Mouse (Mus musculus): ENCODE results near the gene Ccdc155. TPM values are rescaled to one million over a fixed set of nuclear protein-coding genes. Genes with fewer than 3 reads are reported as not detected.

Gene Ccdc155
- polyA plus RNA-seq, 1 experiment from 2014 or later, result not detected

DNA sequence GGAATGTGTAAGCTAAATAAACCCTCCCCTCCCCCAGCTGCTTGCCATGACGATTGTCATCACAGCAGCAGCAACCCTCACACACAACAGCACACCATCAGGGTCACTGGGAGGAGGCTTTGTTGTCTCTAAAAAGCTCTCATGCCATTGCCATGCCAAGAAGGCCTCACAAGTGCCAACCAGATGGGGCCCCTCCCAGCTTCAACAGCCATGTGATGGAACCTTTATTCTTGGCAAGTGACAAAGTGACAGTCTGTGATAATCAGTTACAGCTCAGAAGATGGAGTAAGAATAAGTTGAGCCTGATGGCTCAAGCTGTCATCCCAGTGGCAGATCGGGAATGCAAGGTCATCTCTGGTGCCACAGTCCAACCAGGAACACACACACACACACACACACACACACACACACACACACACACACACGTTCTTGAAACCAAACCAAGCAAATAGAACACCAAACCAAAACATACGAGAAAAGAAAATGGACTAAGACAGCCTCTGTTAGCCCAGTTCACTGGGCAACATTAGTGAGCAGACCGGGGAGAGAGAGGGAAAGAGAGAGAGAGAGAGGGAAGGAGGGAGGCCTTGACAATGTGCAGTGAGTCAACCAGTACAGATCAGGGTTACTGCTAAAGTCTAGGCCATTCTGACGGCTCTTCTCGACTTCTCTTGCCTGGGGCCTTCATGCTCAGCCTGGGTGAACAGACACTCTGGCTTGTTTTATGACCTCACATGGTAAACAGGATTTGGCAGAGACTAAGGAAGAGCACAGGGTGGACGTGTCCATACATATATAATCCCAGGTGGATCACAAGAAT is 64.6 kb downstream of the Ccdc155 start:
- Histone ChIP-seq H3K27me3 (ENCODE audit: control insufficient read depth, insufficient read depth, low read depth, low read length) (no peaks in the 10 kb centered on the region), H3K4me3 (ENCODE audit: low read depth, low read length) (no peak overlapping the region), H3K9ac (ENCODE audit: low read depth, low read length) (no peak overlapping the region), H3K9me3 (replicated peaks; ENCODE audit: control insufficient read depth, low read length) (no peaks in the 10 kb centered on the region), H3K4me1 (ENCODE audit: control insufficient read depth, low read depth, low read length) (peaks cover 29% of the 10 kb centered on the region), H3K36me3 (ENCODE audit: control insufficient read depth, insufficient read depth) (no peaks in the 10 kb centered on the region; the same call in 1 of the 2 replicates), H3K4me2 (ENCODE audit: low read depth, low read length) (no peak overlapping the region), H3K27ac (ENCODE audit: low read length) (no peak overlapping the region)
- no peak for ATAC-seq (ENCODE audit: low read depth)
- 66% methylated on average over 8 of the region's 8 CpGs for WGBS (ENCODE audit: insufficient replicate concordance)

DNA sequence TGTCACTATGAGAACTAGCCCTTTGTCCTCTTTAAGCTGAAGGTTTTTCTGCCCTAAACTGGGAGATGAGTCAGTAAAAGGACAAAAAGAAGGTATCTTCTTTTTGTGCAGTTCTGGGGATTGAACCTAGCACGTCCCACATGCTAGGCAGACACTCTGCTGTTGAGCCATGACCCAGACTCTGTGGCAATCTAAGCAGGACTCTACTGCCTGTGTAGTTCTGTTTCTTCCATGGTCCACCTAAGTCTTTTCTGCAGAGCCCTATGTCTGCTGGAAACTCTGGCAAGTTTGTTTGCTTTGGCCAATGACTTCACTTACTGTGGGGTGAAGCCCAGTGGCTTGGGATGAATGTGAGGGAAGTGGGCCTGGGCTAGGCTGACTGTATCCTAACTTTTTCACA is 66.3 kb downstream of the Ccdc155 start:
- H3K27me3 ChIP-seq (ENCODE audit: control insufficient read depth, insufficient read depth, low read depth, low read length), result no peaks in the 10 kb centered on the region
- H3K9ac ChIP-seq (ENCODE audit: low read depth, low read length), result no peak overlapping the region
- H3K9me3 ChIP-seq (replicated peaks; ENCODE audit: control insufficient read depth, low read length), result no peaks in the 10 kb centered on the region
- WGBS (ENCODE audit: insufficient replicate concordance), result 63% methylated on average over 1 of the region's 1 CpGs
- H3K4me1 ChIP-seq (ENCODE audit: control insufficient read depth, low read depth, low read length), result peaks cover 38% of the 10 kb centered on the region
- ATAC-seq (ENCODE audit: low read depth), result no peak
- no peaks in the 10 kb centered on the region; the same call in 1 of the 2 replicates for H3K36me3 ChIP-seq (ENCODE audit: control insufficient read depth, insufficient read depth)
- H3K4me3 ChIP-seq (ENCODE audit: low read depth, low read length), result no peak overlapping the region
- no peak overlapping the region for H3K4me2 ChIP-seq (ENCODE audit: low read depth, low read length)
- H3K27ac ChIP-seq (ENCODE audit: low read length), result no peak overlapping the region

DNA sequence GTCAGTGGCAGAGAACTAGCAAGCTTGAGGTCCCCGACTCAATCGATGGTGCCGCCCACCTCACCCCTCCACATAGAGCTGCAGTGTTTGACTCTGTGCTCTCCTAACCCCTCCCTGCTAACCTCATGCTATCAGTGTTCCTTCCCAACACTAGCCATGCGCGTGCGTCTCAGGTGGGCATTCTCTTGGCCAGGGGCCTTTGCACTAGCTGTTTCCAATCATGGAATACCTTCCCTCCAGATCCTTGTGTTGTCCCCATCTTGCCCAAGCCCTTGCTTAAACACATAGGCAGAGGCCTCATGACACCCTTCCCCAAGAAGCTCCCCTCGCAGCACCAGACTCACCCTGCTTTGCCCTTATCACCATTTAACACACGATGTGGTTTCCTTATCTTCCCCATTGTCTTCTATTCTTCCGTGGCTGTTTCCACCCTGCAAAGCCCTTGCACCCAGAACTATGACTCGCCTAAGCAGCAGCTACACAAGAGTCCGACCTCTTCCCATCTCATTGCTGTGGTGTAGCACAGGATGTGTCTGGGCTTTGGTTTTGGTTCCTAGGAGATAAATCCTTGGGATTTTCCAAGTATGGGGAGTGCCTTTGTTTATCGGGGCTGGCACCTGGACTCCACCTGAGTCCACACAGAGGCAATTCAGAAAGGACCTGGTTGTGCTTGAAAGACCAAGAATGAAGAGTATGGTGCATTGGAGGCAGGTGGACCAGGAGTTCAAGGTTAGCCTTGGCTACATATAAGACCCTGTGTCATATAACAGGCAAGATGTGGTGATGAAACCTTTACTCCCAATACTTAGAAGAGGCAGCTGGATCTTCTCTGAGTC is 67.3 kb downstream of the Ccdc155 start:
- WGBS (ENCODE audit: insufficient replicate concordance), result 15% methylated on average over 12 of the region's 12 CpGs
- H3K4me1 ChIP-seq (ENCODE audit: control insufficient read depth, low read depth, low read length), result peaks cover 38% of the 10 kb centered on the region
- no peak overlapping the region for H3K4me3 ChIP-seq (ENCODE audit: low read depth, low read length)
- no peaks in the 10 kb centered on the region for H3K9me3 ChIP-seq (replicated peaks; ENCODE audit: control insufficient read depth, low read length)
- H3K4me2 ChIP-seq (ENCODE audit: low read depth, low read length), result peak overlapping the region; percentile 28
- H3K27ac ChIP-seq (ENCODE audit: low read length), result 0 out of 2 replicates have a peak overlapping the region, but pooled peaks have one; percentile 35
- peak; percentile 56 for ATAC-seq (ENCODE audit: low read depth)
- H3K27me3 ChIP-seq (ENCODE audit: control insufficient read depth, insufficient read depth, low read depth, low read length), result no peaks in the 10 kb centered on the region
- no peak overlapping the region; the same call in 1 of the 2 replicates for H3K9ac ChIP-seq (ENCODE audit: low read depth, low read length)
- no peaks in the 10 kb centered on the region for H3K36me3 ChIP-seq (ENCODE audit: control insufficient read depth, insufficient read depth)

DNA sequence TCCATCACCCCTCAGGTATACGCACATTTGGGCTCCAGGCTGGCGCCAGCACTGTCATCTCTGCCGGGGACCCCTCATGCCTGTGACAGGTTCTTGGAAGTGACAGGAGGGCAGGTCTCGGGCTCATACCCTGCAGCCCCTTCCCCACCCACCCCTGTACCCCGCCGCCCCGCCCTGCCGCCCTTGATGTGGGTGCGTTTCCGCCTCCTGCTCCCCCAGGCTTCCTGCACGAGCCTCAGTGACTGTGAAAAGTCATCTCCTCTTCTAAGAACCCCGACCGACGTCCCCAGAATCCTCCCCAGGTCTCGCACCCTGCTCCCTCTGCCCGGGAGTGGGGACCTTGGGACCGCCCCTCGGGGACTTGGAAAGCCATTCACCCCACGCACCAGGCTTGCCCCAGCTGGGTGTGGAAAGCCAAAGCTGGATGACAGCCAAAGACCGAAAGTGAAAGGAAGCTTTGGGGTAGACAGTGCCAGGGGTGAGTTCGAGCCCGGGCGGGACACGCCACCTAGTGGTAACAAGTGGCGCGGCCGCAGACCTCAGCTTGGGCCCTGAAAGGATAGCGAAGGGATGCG is 68.6 kb downstream of the Ccdc155 start, which contains the start of the genes Gm45713 and Flt3l:
Gm45713 (minus strand) TSS at position 239 of the 575 bp plus-strand sequence.
Flt3l (minus strand) TSS at position 440 of the 575 bp plus-strand sequence.
- WGBS (ENCODE audit: insufficient replicate concordance), result 1% methylated on average over 29 of the region's 29 CpGs
- peak; percentile 76 for ATAC-seq (ENCODE audit: low read depth)
- H3K4me1 ChIP-seq (ENCODE audit: control insufficient read depth, low read depth, low read length), result peaks cover 38% of the 10 kb centered on the region
- peak within 1 kb of the TSS; percentile 79 for H3K4me3 ChIP-seq (ENCODE audit: low read depth, low read length)
- peak within 1 kb of the TSS; percentile 81 for H3K9ac ChIP-seq (ENCODE audit: low read depth, low read length)
- peak within 1 kb of the TSS; percentile 88 for H3K4me2 ChIP-seq (ENCODE audit: low read depth, low read length)
- H3K9me3 ChIP-seq (replicated peaks; ENCODE audit: control insufficient read depth, low read length), result no peaks in the 10 kb centered on the region
- no peaks in the 10 kb centered on the region for H3K27me3 ChIP-seq (ENCODE audit: control insufficient read depth, insufficient read depth, low read depth, low read length)
- H3K27ac ChIP-seq (ENCODE audit: low read length), result peak within 1 kb of the TSS; percentile 70
- no peaks in the 10 kb centered on the region for H3K36me3 ChIP-seq (ENCODE audit: control insufficient read depth, insufficient read depth)

DNA sequence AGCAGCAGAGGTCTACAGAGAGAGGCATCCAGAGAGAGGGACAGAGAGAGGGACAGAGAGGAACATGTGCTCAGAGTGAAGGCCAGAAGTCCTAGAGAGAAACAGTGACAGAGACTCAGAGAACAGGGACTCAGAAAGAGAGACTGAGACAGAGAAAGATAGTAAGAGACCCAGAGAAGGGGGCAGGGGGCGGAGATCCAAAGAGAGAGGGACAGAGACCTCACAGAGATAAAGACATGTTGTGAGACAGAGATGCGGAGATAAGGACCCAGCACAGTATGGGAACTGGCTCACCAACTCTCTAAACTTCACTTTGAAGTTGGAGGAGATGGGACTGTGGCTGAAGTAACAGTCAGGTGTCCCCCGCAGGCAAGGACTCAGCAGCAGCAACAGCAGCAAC is 69.3 kb downstream of the Ccdc155 start:
- Histone ChIP-seq H3K27ac (ENCODE audit: low read length) (peak overlapping the region; percentile 70), H3K4me2 (ENCODE audit: low read depth, low read length) (peak overlapping the region; percentile 88), H3K4me3 (ENCODE audit: low read depth, low read length) (peak overlapping the region; percentile 79), H3K9ac (ENCODE audit: low read depth, low read length) (peak overlapping the region; percentile 81), H3K4me1 (ENCODE audit: control insufficient read depth, low read depth, low read length) (peaks cover 38% of the 10 kb centered on the region), H3K27me3 (ENCODE audit: control insufficient read depth, insufficient read depth, low read depth, low read length) (no peaks in the 10 kb centered on the region), H3K9me3 (replicated peaks; ENCODE audit: control insufficient read depth, low read length) (no peaks in the 10 kb centered on the region), H3K36me3 (ENCODE audit: control insufficient read depth, insufficient read depth) (no peaks in the 10 kb centered on the region)
- WGBS (ENCODE audit: insufficient replicate concordance), result 27% methylated on average over 3 of the region's 3 CpGs
- ATAC-seq (ENCODE audit: low read depth), result no peak

DNA sequence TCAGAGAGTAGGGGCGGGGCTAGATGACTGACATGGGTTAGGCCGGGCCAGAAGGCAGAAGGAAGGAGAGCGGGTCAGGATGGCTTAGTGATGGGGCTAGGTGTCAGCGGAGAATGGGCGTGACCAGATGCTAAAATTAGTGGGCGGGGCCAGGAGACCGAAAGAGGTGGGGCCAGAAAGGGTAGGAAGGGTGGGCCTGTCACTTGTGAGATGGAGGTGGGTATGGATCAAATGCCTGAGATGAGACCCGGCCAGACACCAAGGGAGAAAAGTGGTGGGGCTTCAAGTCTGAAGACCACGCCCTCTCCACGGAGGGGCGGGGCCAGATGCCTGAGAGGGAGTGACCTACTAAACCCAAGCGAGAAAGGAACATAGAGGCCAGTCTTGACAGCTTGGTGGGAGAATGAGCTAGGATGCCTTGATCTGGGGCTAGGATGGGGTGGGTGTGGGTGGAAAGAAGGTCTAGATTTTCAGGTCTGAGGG is 70.1 kb downstream of the Ccdc155 start:
- 6% methylated on average over 12 of the region's 12 CpGs for WGBS (ENCODE audit: insufficient replicate concordance)
- Histone ChIP-seq H3K36me3 (ENCODE audit: control insufficient read depth, insufficient read depth) (no peaks in the 10 kb centered on the region), H3K4me1 (ENCODE audit: control insufficient read depth, low read depth, low read length) (peaks cover 46% of the 10 kb centered on the region), H3K9ac (ENCODE audit: low read depth, low read length) (peak overlapping the region; percentile 25; the same call in 1 of the 2 replicates), H3K4me2 (ENCODE audit: low read depth, low read length) (peak overlapping the region; percentile 88), H3K27me3 (ENCODE audit: control insufficient read depth, insufficient read depth, low read depth, low read length) (no peaks in the 10 kb centered on the region), H3K9me3 (replicated peaks; ENCODE audit: control insufficient read depth, low read length) (no peaks in the 10 kb centered on the region), H3K27ac (ENCODE audit: low read length) (peak overlapping the region; percentile 70), H3K4me3 (ENCODE audit: low read depth, low read length) (peak overlapping the region; percentile 79)
- ATAC-seq (ENCODE audit: low read depth), result peak; percentile 31

Small RNA genes within 50 kb of the gene (microRNA-seq; reads per million reads assigned to microRNA genes)
- gene Mir7055, result not detected

Other genes starting within 250 kb of the Ccdc155 start
- 1.8 and 2.1 TPM in 2 replicates for gene Cpt1c, start 230.0 kb downstream of the Ccdc155 start, polyA plus RNA-seq (2015; fragmentation: Nextera tagmentation; extraction: Ambion mirVana)
- 95.6 and 98.6 TPM in 2 replicates for gene Prmt1, start 218.3 kb downstream of the Ccdc155 start, polyA plus RNA-seq (2015; fragmentation: Nextera tagmentation; extraction: Ambion mirVana)
- gene Irf3, start 207.2 kb downstream of the Ccdc155 start, polyA plus RNA-seq (2015; fragmentation: Nextera tagmentation; extraction: Ambion mirVana), result 39.8 and 43.2 TPM in 2 replicates
- 11.0 and 12.2 TPM in 2 replicates for gene Bcl2l12, start 206.2 kb downstream of the Ccdc155 start, polyA plus RNA-seq (2015; fragmentation: Nextera tagmentation; extraction: Ambion mirVana)
- gene Scaf1, start 188.5 kb downstream of the Ccdc155 start, polyA plus RNA-seq (2015; fragmentation: Nextera tagmentation; extraction: Ambion mirVana), result 9.8 and 9.9 TPM in 2 replicates
- gene Rras, start 186.9 kb downstream of the Ccdc155 start, polyA plus RNA-seq (2015; fragmentation: Nextera tagmentation; extraction: Ambion mirVana), result 20.9 and 23.2 TPM in 2 replicates
- gene Prr12, start 152.0 kb downstream of the Ccdc155 start, polyA plus RNA-seq (2015; fragmentation: Nextera tagmentation; extraction: Ambion mirVana), result 1.9 and 2.0 TPM in 2 replicates
- 23.4 and 23.8 TPM in 2 replicates for gene Nosip, start 142.5 kb downstream of the Ccdc155 start, polyA plus RNA-seq (2015; fragmentation: Nextera tagmentation; extraction: Ambion mirVana)
- 9.7 and 10.5 TPM in 2 replicates for gene Prrg2, start 142.2 kb downstream of the Ccdc155 start, polyA plus RNA-seq (2015; fragmentation: Nextera tagmentation; extraction: Ambion mirVana)
- gene Rcn3, start 112.7 kb downstream of the Ccdc155 start, polyA plus RNA-seq (2015; fragmentation: Nextera tagmentation; extraction: Ambion mirVana), result 20.1 and 22.7 TPM in 2 replicates
- gene Fcgrt, start 101.0 kb downstream of the Ccdc155 start, polyA plus RNA-seq (2015; fragmentation: Nextera tagmentation; extraction: Ambion mirVana), result 50.6 and 56.1 TPM in 2 replicates
- 646 and 744 TPM in 2 replicates for gene Rps11, start 80.5 kb downstream of the Ccdc155 start, polyA plus RNA-seq (2015; fragmentation: Nextera tagmentation; extraction: Ambion mirVana)
- 558 and 645 TPM in 2 replicates for gene Rpl13a, start 76.1 kb downstream of the Ccdc155 start, polyA plus RNA-seq (2015; fragmentation: Nextera tagmentation; extraction: Ambion mirVana)
- 0.12 TPM in 1 of 2 replicates, not detected in the other for gene Gm45713, start 68.7 kb downstream of the Ccdc155 start, polyA plus RNA-seq (2015; fragmentation: Nextera tagmentation; extraction: Ambion mirVana)
- gene Flt3l, start 68.5 kb downstream of the Ccdc155 start, polyA plus RNA-seq (2015; fragmentation: Nextera tagmentation; extraction: Ambion mirVana), result 3.0 and 3.1 TPM in 2 replicates
- gene Pih1d1, start 50.6 kb downstream of the Ccdc155 start, polyA plus RNA-seq (2015; fragmentation: Nextera tagmentation; extraction: Ambion mirVana), result 42.3 and 42.8 TPM in 2 replicates
- 30.0 and 30.3 TPM in 2 replicates for gene Aldh16a1, start 50.3 kb downstream of the Ccdc155 start, polyA plus RNA-seq (2015; fragmentation: Nextera tagmentation; extraction: Ambion mirVana)
- not detected in 2 replicates for gene Slc17a7, start 40.9 kb downstream of the Ccdc155 start, polyA plus RNA-seq (2015; fragmentation: Nextera tagmentation; extraction: Ambion mirVana)
- not detected in 2 replicates for gene Gfy, start 25.3 kb downstream of the Ccdc155 start, polyA plus RNA-seq (2015; fragmentation: Nextera tagmentation; extraction: Ambion mirVana)
- gene Pth2, start 23.9 kb downstream of the Ccdc155 start, polyA plus RNA-seq (2015; fragmentation: Nextera tagmentation; extraction: Ambion mirVana), result not detected in 2 replicates
- gene Dkkl1, start 7.3 kb upstream of the Ccdc155 start, polyA plus RNA-seq (2015; fragmentation: Nextera tagmentation; extraction: Ambion mirVana), result 1.5 and 2.2 TPM in 2 replicates
- gene Tead2, start 10.9 kb upstream of the Ccdc155 start, polyA plus RNA-seq (2015; fragmentation: Nextera tagmentation; extraction: Ambion mirVana), result 5.0 and 6.5 TPM in 2 replicates
- 16.4 and 19.3 TPM in 2 replicates for gene Cd37, start 34.2 kb upstream of the Ccdc155 start, polyA plus RNA-seq (2015; fragmentation: Nextera tagmentation; extraction: Ambion mirVana)
- gene Slc6a16, start 36.2 kb upstream of the Ccdc155 start, polyA plus RNA-seq (2015; fragmentation: Nextera tagmentation; extraction: Ambion mirVana), result not detected in 2 replicates
- not detected in 2 replicates for gene Slc6a21, start 72.6 kb upstream of the Ccdc155 start, polyA plus RNA-seq (2015; fragmentation: Nextera tagmentation; extraction: Ambion mirVana)
- gene Trpm4, start 128.9 kb upstream of the Ccdc155 start, polyA plus RNA-seq (2015; fragmentation: Nextera tagmentation; extraction: Ambion mirVana), result 0.85 and 1.7 TPM in 2 replicates
- gene Hrc, start 130.4 kb upstream of the Ccdc155 start, polyA plus RNA-seq (2015; fragmentation: Nextera tagmentation; extraction: Ambion mirVana), result 0.39 and 0.60 TPM in 2 replicates
- 0.15 and 0.19 TPM in 2 replicates for gene Ppfia3, start 162.1 kb upstream of the Ccdc155 start, polyA plus RNA-seq (2015; fragmentation: Nextera tagmentation; extraction: Ambion mirVana)
- not detected in 2 replicates for gene Lin7b, start 165.7 kb upstream of the Ccdc155 start, polyA plus RNA-seq (2015; fragmentation: Nextera tagmentation; extraction: Ambion mirVana)
- gene Snrnp70, start 190.8 kb upstream of the Ccdc155 start, polyA plus RNA-seq (2015; fragmentation: Nextera tagmentation; extraction: Ambion mirVana), result 64.2 and 70.1 TPM in 2 replicates
- gene Kcna7, start 200.8 kb upstream of the Ccdc155 start, polyA plus RNA-seq (2015; fragmentation: Nextera tagmentation; extraction: Ambion mirVana), result not detected in 2 replicates
- 0.09 and 0.26 TPM in 2 replicates for gene Ntf5, start 208.8 kb upstream of the Ccdc155 start, polyA plus RNA-seq (2015; fragmentation: Nextera tagmentation; extraction: Ambion mirVana)
- gene Lhb, start 215.9 kb upstream of the Ccdc155 start, polyA plus RNA-seq (2015; fragmentation: Nextera tagmentation; extraction: Ambion mirVana), result not detected in 2 replicates
- gene Gys1, start 230.0 kb upstream of the Ccdc155 start, polyA plus RNA-seq (2015; fragmentation: Nextera tagmentation; extraction: Ambion mirVana), result 7.6 and 8.9 TPM in 2 replicates
- gene Ruvbl2, start 233.2 kb upstream of the Ccdc155 start, polyA plus RNA-seq (2015; fragmentation: Nextera tagmentation; extraction: Ambion mirVana), result 58.8 and 59.4 TPM in 2 replicates